Mouse (Mus musculus) v-Abl transformed pro-B cells (cell line): ENCODE results near the gene Tmsb10.

Experiments
- in situ Hi-C, 2 experiments: fragments of 400-800 bp; cut with MboI; formaldehyde crosslinking; loops; one replicate each; pipeline ENCODE4 v1.15.1; 2025; ENCODE audit not compliant: unreplicated experiment in 2 of 2

Gene Tmsb10

GRCm38 (mm10) chr6:72958662-72959071 is at the start of gene Tmsb10:
TSS of gene Tmsb10 (minus strand) at chr6:72958748.
- in situ Hi-C loops, result no loop called here

GRCm38 (mm10) chr6:73003601-73004000 is 45.1 kb upstream of the Tmsb10 start:
- in situ Hi-C loops, result loop anchor here in 1 of 2 experiments (25.0 kb wide), 1 partner anchor 366 kb away; no protein-coding TSS in a partner anchor

GRCm38 (mm10) chr6:73002391-73002790 is 43.8 kb upstream of the Tmsb10 start:
- in situ Hi-C loops, result loop anchor here in 1 of 2 experiments (25.0 kb wide), 1 partner anchor 365 kb away; no protein-coding TSS in a partner anchor

GRCm38 (mm10) chr6:72998809-72999208 is 40.3 kb upstream of the Tmsb10 start:
- in situ Hi-C loops, result no loop called here

GRCm38 (mm10) chr6:72993688-72994082 is 35.1 kb upstream of the Tmsb10 start:
- in situ Hi-C loops, result no loop called here

GRCm38 (mm10) chr6:72993054-72993687 is 34.6 kb upstream of the Tmsb10 start:
- in situ Hi-C loops, result no loop called here

GRCm38 (mm10) chr6:72990206-72990605 is 31.7 kb upstream of the Tmsb10 start:
- in situ Hi-C loops, result no loop called here

GRCm38 (mm10) chr6:72989028-72989736 is 30.6 kb upstream of the Tmsb10 start:
- in situ Hi-C loops, result no loop called here

- in situ Hi-C loops, result no loop called here
Observed at GRCm38 (mm10) chr6:72982506-72982905, 24.0 kb upstream of the Tmsb10 start.

GRCm38 (mm10) chr6:72981851-72982250 is 23.3 kb upstream of the Tmsb10 start:
- in situ Hi-C loops, result no loop called here

GRCm38 (mm10) chr6:72981124-72981651 is 22.6 kb upstream of the Tmsb10 start:
- in situ Hi-C loops, result no loop called here

GRCm38 (mm10) chr6:72976866-72977265 is 18.3 kb upstream of the Tmsb10 start:
- in situ Hi-C loops, result no loop called here

GRCm38 (mm10) chr6:72971074-72971473 is 12.5 kb upstream of the Tmsb10 start:
- in situ Hi-C loops, result no loop called here

- in situ Hi-C loops, result no loop called here
Observed at GRCm38 (mm10) chr6:72969787-72970186, 11.2 kb upstream of the Tmsb10 start.

- in situ Hi-C loops, result no loop called here
Observed at GRCm38 (mm10) chr6:72965199-72965598, 6.7 kb upstream of the Tmsb10 start.

- in situ Hi-C loops, result no loop called here
Observed at GRCm38 (mm10) chr6:72962281-72962741, 3.8 kb upstream of the Tmsb10 start.

- in situ Hi-C loops, result no loop called here
Observed at GRCm38 (mm10) chr6:72961603-72962002, 3.1 kb upstream of the Tmsb10 start.

- in situ Hi-C loops, result no loop called here
Observed at GRCm38 (mm10) chr6:72960675-72961074, 2.1 kb upstream of the Tmsb10 start.

GRCm38 (mm10) chr6:72959175-72959574 is 627 bp upstream of the Tmsb10 start:
- in situ Hi-C loops, result no loop called here

- in situ Hi-C loops, result no loop called here
Observed at GRCm38 (mm10) chr6:72957676-72958641, 589 bp downstream of the Tmsb10 start.

GRCm38 (mm10) chr6:72957093-72957435 is 1.5 kb downstream of the Tmsb10 start:
- in situ Hi-C loops, result no loop called here
